Mouse (Mus musculus) liver, adult 2 months (tissue): ENCODE results near the gene Zbtb46. TPM values are rescaled to one million over a fixed set of nuclear protein-coding genes. Genes with fewer than 3 reads are reported as not detected.

Source experiments
- DNase-seq: peaks from one replicate; pipeline ENCODE4 v3.0.0-alpha.2; 2011; ENCODE audit warnings: low read depth, low spot score; ENCODE audit errors: extremely low read depth
- H3K27ac ChIP-seq: fragments of 200-500 bp; replicated peaks from 2 replicates; pipeline ENCODE4 v1.5.1; 2012; ENCODE audit warnings: low read depth, mild to moderate bottlenecking, control low read depth, inconsistent platforms, low read length; ENCODE audit not compliant: insufficient read depth
- H3K27me3 ChIP-seq: fragments of 200-500 bp; 2 replicates; pipeline ENCODE4 v1.6.1; 2012; ENCODE audit warnings: mild to moderate bottlenecking, moderate library complexity, low read length, inconsistent platforms; ENCODE audit not compliant: control insufficient read depth, insufficient read depth
- H3K36me3 ChIP-seq: fragments of 200-500 bp; 2 replicates; pipeline ENCODE4 v1.6.1; 2012; ENCODE audit warnings: low read length, inconsistent platforms; ENCODE audit not compliant: control insufficient read depth, insufficient read depth
- H3K4me1 ChIP-seq: fragments of 200-500 bp; 2 replicates; pipeline ENCODE4 v1.6.1; 2011; ENCODE audit warnings: low read length; ENCODE audit not compliant: control insufficient read depth, insufficient read depth
- H3K4me3 ChIP-seq: fragments of 200-500 bp; 2 replicates; pipeline ENCODE4 v1.5.1; 2011; ENCODE audit warnings: low read depth, mild to moderate bottlenecking, control low read depth, low read length, moderate library complexity; ENCODE audit not compliant: insufficient read depth
- H3K79me2 ChIP-seq: fragments of 200-500 bp; 2 replicates; pipeline ENCODE4 v1.6.1; 2012; ENCODE audit warnings: inconsistent platforms, mild to moderate bottlenecking, low read length, moderate library complexity; ENCODE audit not compliant: control insufficient read depth, insufficient read depth
- H3K9ac ChIP-seq: fragments of 200-500 bp; 2 replicates; pipeline ENCODE4 v1.6.1; 2012; ENCODE audit warnings: low read depth, mild to moderate bottlenecking, control low read depth, inconsistent platforms, low read length
- CTCF ChIP-seq: fragments of 200-500 bp; IDR thresholded peaks from 2 replicates; pipeline ENCODE4 v1.5.1; 2011; ENCODE audit warnings: low read depth, low read length, control low read depth
- POLR2A ChIP-seq: fragments of 200-500 bp; IDR thresholded peaks from 2 replicates; pipeline ENCODE4 v1.6.1; 2011; ENCODE audit warnings: low read length, control low read depth; ENCODE audit not compliant: insufficient read depth; ENCODE audit errors: extremely low read depth
- WGBS: fragments of 180-500 bp; shearing (Covaris S2); methylation state at CpG from one replicate; pipeline ENCODE4 v1.1.7; 2018; 5-methylcytosine and 5-hydroxymethylcytosine counted together
- polyA plus RNA-seq: library from polyadenylated mRNA; depleted of rRNA; stranded (reverse); fragments of >200 nt; gene quantifications from 2 replicates; pipeline ENCODE4 v1.2.3, GENCODE M21; 2012
- total RNA-seq: library from RNA; depleted of rRNA; stranded (reverse); fragments of >200 nt; gene quantifications from 2 replicates; pipeline ENCODE4 v1.2.3, GENCODE M21; 2014

The Zbtb46 gene
- total and polyA plus RNA-seq, 2 experiments: 2.8 to 5.3 TPM

- H3K27me3 ChIP-seq: no peaks in the 10 kb centered on the region
- no peaks in the 10 kb centered on the region for H3K79me2 ChIP-seq
- TF ChIP-seq POLR2A (no peak), CTCF (no peak)
- H3K36me3 ChIP-seq: peaks cover 6% of the 10 kb centered on the region; the same call in 1 of the 2 replicates
- no peak for DNase-seq
- no peak overlapping the region for H3K27ac ChIP-seq
- no peak overlapping the region for H3K9ac ChIP-seq
- WGBS: 89% methylated on average over 7 of the region's 7 CpGs
- H3K4me3 ChIP-seq: no peak overlapping the region
- H3K4me1 ChIP-seq: no peaks in the 10 kb centered on the region
Measured at GRCm38 (mm10) chr2:181384463-181384862, 74.8 kb downstream of the Zbtb46 start.

DNA sequence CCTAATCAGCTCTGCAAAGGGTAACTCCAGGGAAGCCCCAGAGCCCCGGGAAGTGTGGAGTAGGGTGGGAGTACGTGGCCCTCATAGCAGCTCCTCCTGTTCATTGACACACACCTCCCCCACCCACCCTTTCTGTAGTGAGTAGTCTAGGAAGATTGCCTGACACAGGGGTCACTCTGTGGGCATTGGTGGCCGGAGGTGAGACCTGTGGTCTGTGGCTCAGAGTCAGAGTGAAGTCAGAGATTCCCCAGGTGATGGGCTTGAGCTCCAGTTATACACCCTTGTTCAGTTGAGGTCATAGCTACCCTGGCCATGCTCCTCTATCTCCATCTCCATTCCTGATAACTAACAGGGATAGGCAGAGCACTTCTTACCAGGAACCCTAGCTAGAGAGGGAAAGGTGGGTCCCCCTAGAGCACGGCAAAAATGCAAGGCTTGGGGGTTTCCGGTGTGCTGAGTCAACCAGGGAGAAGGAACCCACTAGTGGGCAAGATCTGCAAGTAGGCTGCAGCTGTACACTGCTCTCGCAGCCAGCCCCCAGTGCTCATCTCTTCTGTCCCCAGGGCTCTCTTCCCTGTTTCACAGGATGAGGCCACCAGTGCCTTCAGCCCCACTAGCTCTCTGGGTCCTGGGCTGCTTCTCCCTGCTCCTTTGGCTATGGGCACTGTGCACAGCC lies 77.5 kb downstream of the Zbtb46 start:
- H3K36me3 ChIP-seq: peaks cover 11% of the 10 kb centered on the region

DNA sequence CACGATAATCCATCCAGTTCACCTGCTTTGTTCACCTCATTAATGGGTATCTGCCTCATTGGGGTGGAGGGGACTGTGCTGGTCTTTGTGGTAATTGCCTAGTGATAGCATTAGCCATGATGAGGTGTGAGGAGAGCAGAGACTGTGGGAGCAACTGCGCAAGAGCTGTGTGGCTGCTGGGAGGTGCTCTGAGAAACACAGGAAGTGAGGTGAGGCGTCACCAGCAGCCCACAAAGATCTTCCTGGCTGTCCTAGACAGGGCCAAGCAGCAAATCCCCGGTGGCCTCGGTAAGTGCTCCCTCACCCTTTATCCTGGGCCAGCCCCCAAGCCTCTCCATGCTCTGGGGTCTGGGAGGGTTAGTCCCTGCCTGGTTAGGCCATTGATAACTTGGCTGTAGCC lies 78.1 kb downstream of the Zbtb46 start:
- no peak overlapping the region for H3K27ac ChIP-seq
- no peak for DNase-seq
- H3K27me3 ChIP-seq: no peaks in the 10 kb centered on the region
- H3K4me3 ChIP-seq: no peak overlapping the region
- no peak overlapping the region for H3K9ac ChIP-seq
- TF ChIP-seq POLR2A (no peak), CTCF (no peak)
- H3K4me1 ChIP-seq: no peaks in the 10 kb centered on the region
- H3K36me3 ChIP-seq: peaks cover 11% of the 10 kb centered on the region
- H3K79me2 ChIP-seq: no peaks in the 10 kb centered on the region; the same call in 1 of the 2 replicates
- 88% methylated on average over 5 of the region's 5 CpGs for WGBS

More for the DNA sequence above, 77.5 kb downstream of the Zbtb46 start:
- TF ChIP-seq POLR2A (no peak), CTCF (no peak)
- no peak overlapping the region for H3K27ac ChIP-seq
- H3K4me3 ChIP-seq: no peak overlapping the region
- H3K9ac ChIP-seq: no peak overlapping the region
- 91% methylated on average over 6 of the region's 6 CpGs for WGBS
- no peaks in the 10 kb centered on the region for H3K79me2 ChIP-seq
- no peaks in the 10 kb centered on the region for H3K4me1 ChIP-seq
- DNase-seq: no peak
- no peaks in the 10 kb centered on the region for H3K27me3 ChIP-seq

DNA sequence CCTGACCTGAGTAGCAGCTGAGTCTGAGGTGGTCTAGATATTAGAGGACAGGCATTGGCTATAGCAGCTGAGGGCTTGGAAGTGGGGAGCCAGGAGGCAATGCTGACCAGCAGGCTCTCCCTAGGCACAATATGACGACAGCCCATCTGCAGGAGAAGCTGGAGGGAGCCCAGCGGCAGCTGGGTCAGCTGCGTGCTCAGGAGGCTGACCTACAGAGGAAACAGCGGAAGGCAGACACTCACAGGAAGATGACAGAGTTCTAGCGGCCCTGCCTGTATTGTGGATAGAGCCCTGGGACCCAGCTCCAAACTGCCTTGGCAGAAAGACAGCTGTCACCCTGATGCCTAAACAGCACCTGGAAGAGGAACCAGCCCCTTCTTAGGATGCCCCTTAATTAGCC lies 79.0 kb downstream of the Zbtb46 start:
- 81% methylated on average over 5 of the region's 5 CpGs for WGBS
- no peaks in the 10 kb centered on the region; the same call in 1 of the 2 replicates for H3K79me2 ChIP-seq
- H3K4me1 ChIP-seq: no peaks in the 10 kb centered on the region
- TF ChIP-seq CTCF: no peak
- no peak for TF ChIP-seq POLR2A
- no peaks in the 10 kb centered on the region for H3K27me3 ChIP-seq
- DNase-seq: no peak
- H3K36me3 ChIP-seq: peaks cover 11% of the 10 kb centered on the region
- no peak overlapping the region for H3K27ac ChIP-seq
- H3K9ac ChIP-seq: no peak overlapping the region
- H3K4me3 ChIP-seq: no peak overlapping the region

DNA sequence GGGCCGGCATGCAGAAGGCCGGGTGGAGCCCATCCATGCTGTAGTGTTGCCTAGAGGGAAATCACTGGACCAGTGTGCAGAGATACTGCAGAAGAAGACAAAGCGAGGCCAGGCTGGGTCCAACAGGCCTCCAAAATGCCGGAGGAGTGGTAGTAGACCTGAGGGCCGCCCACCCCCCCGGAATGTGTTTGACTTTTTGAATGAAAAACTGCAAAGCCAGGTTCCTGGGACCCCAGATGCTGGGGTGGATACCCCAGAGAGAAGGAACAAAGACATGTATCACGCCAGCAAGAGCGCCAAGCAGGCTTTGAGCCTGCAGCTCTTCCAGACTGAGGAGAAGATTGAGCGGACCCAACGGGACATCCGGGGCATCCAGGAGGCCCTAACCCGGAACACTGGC lies 79.4 kb downstream of the Zbtb46 start, which contains the start of gene Lime1:
TSS of gene Lime1 (plus strand) at position 301 of the 400 bp plus-strand sequence.
- Histone ChIP-seq H3K9ac (no peak within 1 kb of the TSS), H3K79me2 (no peaks in the 10 kb centered on the region; the same call in 1 of the 2 replicates), H3K4me3 (no peak within 1 kb of the TSS), H3K27me3 (no peaks in the 10 kb centered on the region), H3K4me1 (no peaks in the 10 kb centered on the region), H3K27ac (no peak within 1 kb of the TSS), H3K36me3 (peaks cover 11% of the 10 kb centered on the region)
- DNase-seq: no peak
- no peak for TF ChIP-seq CTCF
- TF ChIP-seq POLR2A: no peak
- 96% methylated on average over 12 of the region's 12 CpGs for WGBS

DNA sequence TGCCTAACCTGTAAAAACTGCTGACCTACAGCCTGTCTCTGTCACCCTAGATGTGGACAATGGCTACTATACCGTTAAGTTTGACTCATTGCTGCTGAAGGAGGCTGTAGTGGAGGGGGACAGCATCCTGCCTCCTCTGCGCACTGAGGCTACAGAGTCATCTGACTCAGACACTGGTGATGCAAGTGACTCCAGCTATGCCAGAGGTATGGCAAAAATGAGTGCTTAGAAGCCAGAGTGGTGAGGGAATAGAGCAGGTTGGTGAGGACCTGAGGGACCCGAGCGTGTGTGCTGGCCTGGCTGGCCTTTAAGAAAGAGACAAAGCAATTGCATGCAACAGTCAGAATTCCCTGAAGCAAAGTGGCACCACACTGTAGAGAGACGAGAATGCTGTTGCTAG lies 80.5 kb downstream of the Zbtb46 start:
- 91% methylated on average over 5 of the region's 5 CpGs for WGBS
- TF ChIP-seq CTCF (no peak), POLR2A (no peak)
- no peak for DNase-seq
- Histone ChIP-seq H3K79me2 (no peaks in the 10 kb centered on the region; the same call in 1 of the 2 replicates), H3K27me3 (no peaks in the 10 kb centered on the region), H3K9ac (no peak overlapping the region), H3K27ac (no peak overlapping the region), H3K36me3 (peaks cover 11% of the 10 kb centered on the region), H3K4me3 (no peak overlapping the region), H3K4me1 (no peaks in the 10 kb centered on the region)
